Mouse (Mus musculus) kidney, adult 2 months (tissue): ENCODE measurements around the gene Gm45711. TPM values are rescaled to one million over a fixed set of nuclear protein-coding genes. Genes with fewer than 3 reads are reported as not detected.

ENCODE experiments used
- DNase-seq: peaks from one replicate; pipeline ENCODE4 v3.0.0; 2021
- H3K27ac ChIP-seq: fragments of 200-500 bp; 2 replicates; pipeline ENCODE4 v1.5.1; 2012; ENCODE audit warnings: low read depth, low read length, control low read depth, inconsistent platforms; ENCODE audit not compliant: insufficient read depth
- H3K27me3 ChIP-seq: fragments of 200-500 bp; replicated peaks from 2 replicates; pipeline ENCODE4 v1.6.1; 2012; ENCODE audit warnings: mild to moderate bottlenecking, moderate library complexity, low read length, inconsistent platforms; ENCODE audit not compliant: control insufficient read depth, insufficient read depth
- H3K36me3 ChIP-seq: fragments of 200-500 bp; 2 replicates; pipeline ENCODE4 v1.6.1; 2012; ENCODE audit warnings: mild to moderate bottlenecking, moderate library complexity, low read length, inconsistent platforms; ENCODE audit not compliant: control insufficient read depth, insufficient read depth
- H3K4me1 ChIP-seq: fragments of 200-500 bp; 2 replicates; pipeline ENCODE4 v1.6.1; 2011; ENCODE audit warnings: low read length; ENCODE audit not compliant: control insufficient read depth, insufficient read depth
- H3K4me3 ChIP-seq: fragments of 200-500 bp; 2 replicates; pipeline ENCODE4 v1.5.1; 2011; ENCODE audit warnings: mild to moderate bottlenecking, low read depth, low read length, control low read depth; ENCODE audit not compliant: insufficient read depth
- CTCF ChIP-seq: fragments of 200-500 bp; conservative IDR thresholded peaks from 2 replicates; pipeline ENCODE4 v1.5.1; 2011; ENCODE audit warnings: low read depth, mild to moderate bottlenecking, control low read depth, low read length, moderate library complexity, mixed read lengths; ENCODE audit not compliant: insufficient read depth, insufficient read length
- POLR2A ChIP-seq: fragments of 200-500 bp; IDR thresholded peaks from one replicate; pipeline ENCODE4 v1.6.1; 2011; ENCODE audit warnings: low read depth, low read length, control low read depth
- WGBS: fragments of 180-500 bp; shearing (Covaris S2); methylation state at CpG from one replicate; pipeline ENCODE4 v1.1.7; 2018; 5-methylcytosine and 5-hydroxymethylcytosine counted together
- polyA plus RNA-seq: library from polyadenylated mRNA; depleted of rRNA; stranded (reverse); fragments of >200 nt; gene quantifications from 2 replicates; pipeline ENCODE4 v1.2.3, GENCODE M21; 2012

The Gm45711 gene
- polyA plus RNA-seq, 1 experiment = not detected

- no peak overlapping the region for H3K4me3 ChIP-seq
- H3K4me1 ChIP-seq = no peaks in the 10 kb centered on the region; the same call in 1 of the 2 replicates
- DNase-seq = no peak
- WGBS = 83% methylated on average over 7 of the region's 7 CpGs
- no peak for TF ChIP-seq POLR2A
- no peak for TF ChIP-seq CTCF
- no peak overlapping the region for H3K27ac ChIP-seq
- H3K27me3 ChIP-seq = no peaks in the 10 kb centered on the region
- H3K36me3 ChIP-seq = no peaks in the 10 kb centered on the region
Measured at GRCm38 (mm10) chr8:104249442-104249996, 60.4 kb downstream of the Gm45711 start.

GRCm38 (mm10) chr8:104248276-104248675 lies 61.6 kb downstream of the Gm45711 start, which contains the start of gene Tk2:
Gene Tk2, minus strand, starts transcription at chr8:104248558.
- Histone ChIP-seq H3K36me3 (no peaks in the 10 kb centered on the region), H3K27ac (peak within 1 kb of the TSS; percentile 81), H3K27me3 (no peaks in the 10 kb centered on the region), H3K4me1 (no peaks in the 10 kb centered on the region; the same call in 1 of the 2 replicates), H3K4me3 (peak within 1 kb of the TSS; percentile 79)
- TF ChIP-seq POLR2A (peak; percentile 51), CTCF (no peak)
- DNase-seq = peak; percentile 85
- 2% methylated on average over 28 of the region's 28 CpGs for WGBS

- Histone ChIP-seq H3K4me3 (peak overlapping the region; percentile 79), H3K27ac (peak overlapping the region; percentile 4), H3K27me3 (no peaks in the 10 kb centered on the region), H3K4me1 (no peaks in the 10 kb centered on the region; the same call in 1 of the 2 replicates), H3K36me3 (no peaks in the 10 kb centered on the region)
- TF ChIP-seq CTCF = no peak
- TF ChIP-seq POLR2A = no peak
- WGBS = 3% methylated on average over 11 of the region's 11 CpGs
- DNase-seq = peak; percentile 17
Measured at GRCm38 (mm10) chr8:104247908-104248275, 62.0 kb downstream of the Gm45711 start.

- Histone ChIP-seq H3K4me1 (no peaks in the 10 kb centered on the region; the same call in 1 of the 2 replicates), H3K4me3 (peak overlapping the region; percentile 79), H3K27me3 (no peaks in the 10 kb centered on the region), H3K36me3 (no peaks in the 10 kb centered on the region), H3K27ac (peak overlapping the region; percentile 4; the same call in 1 of the 2 replicates)
- no peak for TF ChIP-seq CTCF
- TF ChIP-seq POLR2A = no peak
- WGBS = 46% methylated on average over 22 of the region's 22 CpGs
- peak; percentile 52 for DNase-seq
Measured at GRCm38 (mm10) chr8:104247054-104247907, 62.6 kb downstream of the Gm45711 start.

DNA sequence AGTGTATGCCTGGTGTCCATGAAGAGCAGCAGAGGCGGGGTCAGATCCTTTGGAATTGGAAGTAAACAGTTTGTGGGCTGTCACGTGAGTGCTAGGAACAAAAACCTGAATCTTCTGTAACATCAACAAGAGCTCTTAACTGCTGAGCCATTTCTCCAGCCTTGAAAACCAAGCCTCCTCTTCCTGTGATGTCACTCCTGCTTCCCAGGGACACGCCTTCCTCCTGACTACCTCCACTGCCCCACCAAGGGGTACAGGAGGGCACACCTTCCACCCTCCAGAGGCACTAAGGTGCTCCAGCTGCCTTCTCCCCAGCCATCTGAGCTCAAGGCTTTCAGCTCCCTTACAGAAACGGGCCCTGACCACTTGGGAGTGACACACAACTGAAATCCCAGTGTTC lies 63.3 kb downstream of the Gm45711 start:
- Histone ChIP-seq H3K27ac (no peak overlapping the region), H3K36me3 (no peaks in the 10 kb centered on the region), H3K4me3 (no peak overlapping the region), H3K4me1 (no peaks in the 10 kb centered on the region; the same call in 1 of the 2 replicates), H3K27me3 (no peaks in the 10 kb centered on the region)
- DNase-seq = no peak
- WGBS = 78% methylated on average over 4 of the region's 4 CpGs
- TF ChIP-seq POLR2A = no peak

DNA sequence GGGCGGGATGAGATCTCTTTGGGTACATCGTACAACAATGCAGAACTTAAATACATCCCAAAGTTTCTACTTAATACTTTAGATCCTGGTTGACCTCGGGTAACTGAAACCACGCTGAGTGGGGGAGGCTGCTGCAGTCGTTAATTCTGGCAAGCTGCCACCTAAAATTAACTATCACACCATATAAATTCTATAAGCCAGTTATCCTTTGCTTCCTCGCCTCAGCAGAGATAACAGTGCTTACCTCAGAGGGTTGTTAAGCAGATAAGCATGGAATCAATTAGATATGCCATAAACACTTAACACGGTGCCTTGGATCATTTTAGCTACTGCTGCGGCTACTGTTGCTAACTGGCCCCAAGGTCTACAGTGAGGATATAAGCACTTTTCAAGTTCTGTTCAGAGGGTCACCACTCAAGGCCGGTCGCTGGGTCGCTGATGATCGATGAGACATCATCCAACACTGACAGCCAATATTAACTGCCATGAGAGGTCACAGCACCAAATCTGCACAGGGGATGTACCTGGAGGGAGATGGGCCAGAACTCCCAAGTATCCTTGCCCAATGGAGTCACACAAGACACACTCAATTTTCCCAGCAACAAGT lies 67.7 kb downstream of the Gm45711 start:
- no peak overlapping the region for H3K27ac ChIP-seq
- H3K36me3 ChIP-seq = no peaks in the 10 kb centered on the region; the same call in 1 of the 2 replicates
- no peak for DNase-seq
- TF ChIP-seq CTCF = no peak
- no peak for TF ChIP-seq POLR2A
- no peaks in the 10 kb centered on the region for H3K27me3 ChIP-seq
- 74% methylated on average over 12 of the region's 12 CpGs for WGBS
- no peak overlapping the region for H3K4me3 ChIP-seq
- no peaks in the 10 kb centered on the region for H3K4me1 ChIP-seq

GRCm38 (mm10) chr8:104239418-104239861 lies 70.4 kb downstream of the Gm45711 start:
- WGBS = 68% methylated on average over 10 of the region's 10 CpGs
- DNase-seq = peak; percentile 14
- no peak overlapping the region for H3K27ac ChIP-seq
- H3K36me3 ChIP-seq = no peaks in the 10 kb centered on the region; the same call in 1 of the 2 replicates
- H3K4me1 ChIP-seq = no peaks in the 10 kb centered on the region
- H3K27me3 ChIP-seq = no peaks in the 10 kb centered on the region
- no peak overlapping the region for H3K4me3 ChIP-seq
- TF ChIP-seq POLR2A = no peak
